Mouse (Mus musculus): ENCODE results near the gene Tnfrsf12a. TPM values are rescaled to one million over a fixed set of nuclear protein-coding genes. Genes with fewer than 3 reads are reported as not detected.

The Tnfrsf12a gene
- 1 to 10 TPM; 4.9 to 9.2 (median 7.0) TPM for total RNA-seq (2022)

DNA sequence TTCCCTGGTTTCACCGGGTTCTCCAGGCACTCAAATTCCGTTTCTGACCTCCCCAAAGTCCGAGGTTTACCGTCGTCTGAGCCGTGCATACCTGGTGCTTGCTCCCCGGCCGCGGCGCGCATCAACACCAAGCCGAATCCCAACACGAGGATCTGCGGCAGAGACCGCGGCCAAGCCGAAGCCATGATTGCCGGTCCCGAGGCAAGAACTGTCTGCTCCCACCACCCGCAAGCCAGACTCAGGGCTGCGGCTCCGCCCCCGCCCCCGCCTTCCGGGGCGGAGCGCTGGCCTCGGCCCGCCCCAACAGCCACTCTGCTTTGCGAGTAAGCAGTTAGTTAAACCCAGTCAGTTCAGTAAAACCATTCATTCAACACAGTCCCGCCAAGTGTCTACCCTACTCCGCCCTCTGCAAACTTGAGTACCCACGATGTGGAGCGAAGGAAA is at the start of gene Tnfrsf12a:
Gene Tnfrsf12a (minus strand): TSS at position 233 of the 444 bp plus-strand sequence.
- peak; percentile 42 to 62 for DNase-seq (ENCODE audit: low spot score in 2 of 2)

DNA sequence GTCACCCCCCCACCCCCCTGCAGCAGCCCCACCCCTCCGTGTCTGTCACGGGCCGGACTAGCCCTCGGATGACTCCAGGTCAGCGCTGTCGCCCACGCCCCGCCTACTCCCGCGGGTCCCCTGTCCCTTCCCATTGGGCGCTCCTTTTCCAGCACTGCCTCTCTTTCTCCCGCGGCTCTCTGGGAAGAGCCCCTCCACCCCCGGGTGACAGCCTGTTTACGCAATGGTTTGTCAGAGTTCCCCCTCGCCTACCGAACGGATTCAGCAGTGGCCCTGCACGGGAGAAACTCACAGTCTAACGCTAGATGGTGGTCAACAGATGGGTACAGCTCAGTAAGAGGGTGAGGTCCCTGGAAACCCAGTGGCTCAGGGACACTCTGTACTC is 49.5 kb upstream of the Tnfrsf12a start:
- DNase-seq (ENCODE audit: low spot score in 2 of 2) = peak in 1 of 2 experiments; percentile 79

DNA sequence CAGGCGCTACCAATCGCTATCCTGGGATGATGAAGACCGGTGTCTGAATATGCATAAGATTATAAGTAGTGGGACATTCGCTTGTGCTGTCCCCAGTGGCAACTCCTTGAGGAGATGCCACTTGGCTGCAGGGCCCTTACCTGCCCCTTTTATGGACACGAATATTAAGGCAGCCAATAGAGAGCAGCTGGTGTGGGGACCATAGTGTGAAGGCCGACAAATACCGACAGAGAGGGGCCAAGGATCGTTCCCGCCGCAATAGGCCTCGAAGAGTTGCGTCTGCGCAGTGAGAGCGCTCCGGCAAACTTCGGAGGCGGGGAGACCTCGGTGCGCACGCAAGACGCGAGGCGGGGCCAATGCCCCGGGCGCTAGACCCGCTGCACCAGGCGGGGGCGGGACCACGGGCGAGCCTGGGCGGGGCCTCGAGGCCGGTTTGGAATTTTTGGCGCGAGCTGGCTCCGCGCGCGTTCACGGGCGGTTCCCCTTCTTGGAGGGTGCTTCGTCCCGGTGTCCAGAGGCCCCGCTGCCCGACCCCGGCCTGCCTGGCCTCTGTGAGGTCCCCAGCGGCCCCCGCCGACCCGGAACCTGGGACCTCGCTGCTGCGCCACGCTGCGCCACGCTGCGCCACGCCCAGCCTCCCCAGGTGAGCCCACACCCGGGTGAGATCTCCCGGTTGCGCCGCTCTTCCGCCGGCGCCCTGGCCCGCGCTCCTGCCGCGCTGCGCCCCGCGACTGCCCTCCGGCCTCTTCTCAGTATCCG is 48.9 kb upstream of the Tnfrsf12a start, which contains the start of gene Pkmyt1:
Gene Pkmyt1 (plus strand): TSS at position 338 of the 759 bp plus-strand sequence.
- DNase-seq (ENCODE audit: low spot score in 2 of 2) = peak; percentile 84 to 90

DNA sequence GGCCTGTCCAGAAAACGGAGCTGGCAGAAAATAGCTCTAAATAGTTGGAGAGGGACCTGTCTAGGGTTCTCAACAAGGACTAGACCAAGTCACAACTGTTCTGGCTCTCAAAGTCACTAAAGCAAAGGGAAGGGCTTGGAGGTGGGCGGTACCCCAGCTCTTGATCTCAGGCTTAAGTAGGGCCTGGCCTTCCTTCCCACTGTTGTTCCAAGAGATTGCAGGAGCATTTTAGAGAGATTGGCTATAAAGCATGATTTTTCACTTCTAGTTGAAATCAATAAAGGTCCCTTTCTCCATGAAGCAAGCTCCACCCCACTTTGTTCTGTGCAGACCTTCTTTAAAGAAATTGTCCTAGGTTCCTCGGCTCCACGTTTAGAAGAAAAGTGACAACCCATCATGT is 48.2 kb upstream of the Tnfrsf12a start:
- DNase-seq (ENCODE audit: low spot score in 2 of 2) = no peak

DNA sequence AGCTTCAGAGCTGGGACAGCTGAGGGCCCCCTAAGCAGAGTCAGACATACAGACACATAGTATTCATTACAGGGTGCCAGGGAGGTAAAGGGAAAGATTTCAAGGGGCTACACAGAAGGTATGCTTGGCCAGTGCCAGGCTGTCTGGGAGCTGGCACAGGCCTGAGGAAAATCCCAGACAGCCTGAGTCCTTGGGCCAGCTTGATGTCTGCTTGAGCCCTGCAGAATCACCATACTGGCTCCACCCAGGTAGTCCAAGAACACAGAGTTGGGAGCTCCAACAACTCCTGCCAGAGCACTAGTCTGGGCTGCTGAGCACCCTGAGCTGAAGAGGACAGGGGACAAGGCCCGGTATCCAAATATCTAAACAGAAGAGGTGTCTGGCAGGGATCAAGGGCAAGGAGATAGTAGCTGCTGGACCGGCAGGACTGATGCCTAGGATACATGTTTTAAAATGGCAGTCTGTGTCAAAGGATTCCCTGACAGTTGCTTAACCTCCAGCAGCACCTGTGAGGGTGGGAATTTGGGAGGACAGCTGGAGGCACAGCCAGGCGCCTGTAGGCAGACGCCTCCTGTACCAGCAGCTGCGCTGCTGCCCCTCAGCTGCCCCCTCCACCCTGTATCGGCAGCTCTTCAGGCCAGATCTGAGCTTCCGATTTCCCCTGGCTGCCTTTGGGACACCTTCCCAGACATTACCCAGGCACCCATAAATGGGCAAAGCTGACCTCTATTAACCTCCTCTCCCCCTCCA is 45.3 kb upstream of the Tnfrsf12a start, which contains the start of gene 1520401A03Rik:
Gene 1520401A03Rik (minus strand): TSS at position 408 of the 750 bp plus-strand sequence.
- no peak for DNase-seq (ENCODE audit: low spot score in 2 of 2)

DNA sequence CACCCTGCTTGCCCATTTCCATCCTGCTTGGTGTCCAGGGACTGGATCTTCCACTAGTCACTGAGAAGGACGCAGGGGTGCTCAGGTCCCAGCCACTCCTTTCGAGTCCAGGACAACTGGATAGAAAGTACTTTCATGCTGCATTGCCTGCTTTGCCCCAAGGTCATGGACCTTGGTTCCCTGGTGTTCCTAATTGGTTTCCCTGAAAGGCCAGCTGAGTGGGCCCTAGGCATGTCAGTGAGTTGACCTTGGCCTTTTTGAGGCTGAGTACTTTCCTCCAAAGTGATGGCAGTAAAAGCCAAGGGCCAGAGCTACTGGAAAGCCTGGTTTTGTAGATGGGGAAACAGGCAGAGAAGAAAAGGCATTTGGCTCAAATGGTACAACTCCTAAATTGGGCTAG is 44.6 kb upstream of the Tnfrsf12a start:
- DNase-seq (ENCODE audit: low spot score in 2 of 2) = no peak

DNA sequence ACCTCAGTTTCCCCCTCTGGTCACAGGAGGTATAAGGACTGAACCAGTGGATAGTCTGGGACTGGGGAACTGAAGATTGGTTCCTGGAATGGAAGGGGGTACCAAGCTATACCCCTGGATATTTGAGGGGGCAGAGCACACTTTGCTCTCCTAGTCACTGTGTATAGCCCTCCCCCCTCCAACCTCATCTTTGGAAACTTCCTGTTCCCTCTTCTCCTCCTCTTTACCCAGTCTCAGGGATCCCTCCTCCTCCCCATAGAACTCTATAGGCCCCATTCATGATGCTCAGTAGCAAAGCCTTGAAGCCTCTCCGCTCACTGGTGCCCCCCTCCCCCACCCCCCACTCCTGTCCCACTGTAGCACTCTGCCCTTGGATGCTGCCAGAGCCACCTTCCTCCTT is 42.2 kb upstream of the Tnfrsf12a start:
- no peak for DNase-seq (ENCODE audit: low spot score in 2 of 2)

DNA sequence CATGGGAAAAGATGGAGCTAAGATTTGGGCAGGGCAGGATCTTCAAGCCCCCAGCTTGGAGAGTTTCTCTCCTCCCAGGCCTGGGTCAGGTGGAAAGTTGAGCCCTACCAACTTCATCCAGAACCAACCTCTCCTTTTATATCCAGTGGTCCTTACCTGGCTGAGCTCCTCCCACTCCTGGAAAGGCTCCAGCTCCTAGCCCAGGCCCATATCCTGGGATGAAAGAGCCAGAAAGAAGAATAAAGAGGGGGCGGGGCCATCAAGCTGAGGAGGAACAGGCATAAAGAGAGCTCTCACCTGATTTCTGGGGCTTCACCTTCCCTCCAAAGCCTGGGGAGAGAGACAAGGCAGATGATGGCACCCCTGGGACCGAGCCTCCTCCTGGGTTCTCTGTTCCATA is 39.7 kb upstream of the Tnfrsf12a start:
- DNase-seq (ENCODE audit: low spot score in 2 of 2) = no peak

DNA sequence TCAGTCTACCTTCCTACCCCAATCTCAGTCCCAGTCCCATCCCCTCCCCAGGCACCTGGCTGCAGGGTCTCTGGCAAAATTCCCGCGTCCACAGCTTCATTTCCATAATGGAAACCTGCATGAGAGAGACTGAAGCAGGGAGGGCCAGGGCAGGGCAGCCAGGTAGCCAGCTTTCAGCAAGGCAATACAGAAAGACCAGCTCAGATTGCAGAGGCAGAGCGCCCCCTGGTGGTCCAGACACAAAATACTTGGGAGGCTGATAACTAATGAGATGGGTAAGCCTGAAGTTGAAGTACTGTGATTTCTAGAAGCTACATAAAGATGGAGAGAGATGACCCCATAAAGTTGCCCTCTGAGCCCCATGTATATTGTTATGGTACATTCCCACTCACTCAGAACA is 28.9 kb upstream of the Tnfrsf12a start:
- peak; percentile 46 to 50 for DNase-seq (ENCODE audit: low spot score in 2 of 2)

DNA sequence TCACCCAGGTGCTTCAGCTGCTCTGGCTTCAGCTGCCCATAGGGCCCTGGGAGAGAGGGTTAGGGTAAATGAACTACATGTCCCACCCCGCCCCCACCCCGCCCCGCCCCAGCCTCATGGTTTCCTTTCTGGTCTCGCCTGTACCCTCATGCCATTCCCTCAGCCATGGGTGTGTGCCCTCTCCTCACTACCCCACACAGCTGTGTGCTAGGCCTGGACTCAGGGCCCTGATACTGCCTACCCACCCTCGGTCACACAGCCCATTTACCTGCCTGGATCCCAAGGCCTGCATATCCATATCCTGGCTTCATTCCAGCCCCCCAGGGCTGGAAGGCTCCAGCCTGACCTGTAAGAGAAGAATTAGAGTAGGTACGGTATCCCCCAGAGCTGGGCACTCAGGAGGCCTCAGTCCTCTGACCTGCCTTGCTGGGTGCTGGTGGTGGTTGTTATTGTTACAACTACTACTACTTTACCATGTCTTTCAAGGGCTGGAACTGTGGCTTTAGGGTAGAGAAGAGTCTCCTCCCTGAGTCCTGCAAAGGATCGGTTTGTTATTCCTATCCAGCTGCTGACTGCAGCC is 28.3 kb upstream of the Tnfrsf12a start:
- DNase-seq (ENCODE audit: low spot score in 2 of 2) = no peak

DNA sequence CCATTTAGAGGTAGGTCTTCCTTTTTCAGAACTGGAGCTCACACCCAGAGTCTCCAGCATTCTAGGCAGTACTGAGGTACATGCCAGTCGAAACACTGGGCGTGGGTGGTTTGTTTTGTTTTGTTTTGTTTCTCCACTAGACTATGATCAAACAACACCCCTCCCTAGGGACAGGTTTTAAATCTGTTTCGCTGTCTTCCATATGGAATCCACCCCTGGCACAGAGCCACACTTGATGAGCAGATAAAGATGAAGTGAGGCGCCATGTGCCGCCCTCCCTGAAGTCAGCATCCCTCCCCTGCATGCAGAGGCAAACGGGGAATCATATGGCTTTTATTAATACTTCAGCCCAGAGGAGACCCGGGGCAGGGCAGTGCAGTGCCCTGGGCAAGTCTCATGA is 27.5 kb upstream of the Tnfrsf12a start:
- no peak for DNase-seq (ENCODE audit: low spot score in 2 of 2)

DNA sequence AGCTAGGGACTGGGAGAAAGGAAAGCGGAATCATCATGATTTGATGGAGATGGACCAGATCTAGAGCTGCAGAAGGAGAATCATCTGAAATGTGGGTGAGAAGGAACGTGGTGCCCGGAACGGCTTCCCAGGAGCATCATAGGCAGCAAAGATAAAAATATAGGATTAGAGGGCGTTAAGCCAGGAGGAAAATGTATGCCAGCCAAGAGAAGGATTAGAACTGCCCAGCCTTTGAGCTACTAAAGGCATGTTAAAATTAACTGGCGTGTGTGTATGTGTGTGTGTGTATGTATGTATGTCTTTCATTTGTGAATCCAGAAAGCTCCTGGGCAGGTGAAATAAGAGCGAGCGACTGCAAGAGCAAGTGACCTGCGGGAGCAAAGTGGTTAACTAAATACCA is 26.0 kb upstream of the Tnfrsf12a start:
- DNase-seq (ENCODE audit: low spot score in 2 of 2) = no peak

DNA sequence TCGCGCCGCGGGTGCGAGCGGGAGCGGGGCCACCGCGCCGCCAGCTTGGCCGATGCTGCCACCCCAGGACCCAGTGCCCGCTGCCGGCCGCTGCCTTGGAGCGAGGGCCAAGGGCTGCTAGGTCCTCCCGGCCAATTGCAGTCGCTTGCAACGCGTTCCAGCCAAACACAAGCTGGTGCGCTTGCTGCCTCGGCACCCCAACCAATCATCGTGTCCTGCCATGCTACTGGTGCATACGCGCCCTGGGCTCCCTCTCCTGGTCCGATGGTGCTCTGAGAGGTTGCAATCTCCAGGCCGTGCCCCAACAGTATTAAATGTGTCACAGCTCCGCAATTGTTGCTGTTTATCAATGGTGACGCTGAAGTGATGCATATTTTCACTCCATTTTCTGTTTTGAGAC is 22.8 kb upstream of the Tnfrsf12a start:
- DNase-seq (ENCODE audit: low spot score in 2 of 2) = peak; percentile 75 to 91

DNA sequence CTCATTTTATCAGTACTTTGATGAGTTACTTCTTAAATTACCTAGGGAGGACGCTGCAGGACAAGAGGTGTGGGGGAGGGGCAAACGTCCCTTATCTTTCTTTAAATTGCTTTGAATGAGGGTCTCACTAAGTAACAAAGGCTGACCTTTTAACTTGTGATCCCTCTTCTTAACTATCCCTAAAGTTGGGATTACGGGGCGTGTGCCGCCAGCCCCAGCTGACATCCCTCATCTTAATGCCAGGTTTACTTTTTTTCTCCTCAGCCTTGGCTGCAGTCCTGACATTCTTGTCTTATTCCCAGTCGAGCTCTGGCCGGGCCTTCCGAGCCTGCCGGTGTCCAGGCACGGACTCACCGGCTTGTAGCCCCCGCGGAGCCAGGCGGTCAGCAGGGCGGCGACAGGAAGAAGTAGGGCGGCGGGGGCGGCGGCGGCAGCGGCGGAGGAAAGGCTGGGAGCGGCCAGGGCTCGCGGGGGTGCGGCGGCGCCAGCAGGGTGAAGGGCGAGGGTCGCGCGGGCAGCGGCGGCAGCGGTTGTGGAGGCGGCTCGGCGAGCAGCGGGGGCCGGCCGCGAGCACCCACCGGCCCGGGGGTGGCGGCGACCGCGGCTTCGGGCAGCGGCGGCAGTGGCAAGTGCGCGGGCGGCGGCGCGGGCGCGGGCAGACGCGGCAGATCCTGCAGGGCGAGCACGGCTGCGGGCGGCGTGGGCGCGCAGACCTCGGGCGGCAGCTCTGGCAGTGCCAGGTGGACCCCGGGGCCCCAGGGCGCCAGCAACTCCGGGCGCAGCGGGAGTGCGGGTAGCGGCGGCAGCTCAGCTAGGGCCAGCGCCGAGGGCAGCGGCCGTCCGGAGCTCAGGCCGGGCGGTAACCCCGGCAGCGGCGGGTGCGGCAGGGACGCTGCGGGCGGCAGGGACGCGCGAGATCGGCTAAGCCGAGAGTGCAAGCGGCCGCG is 22.1 kb upstream of the Tnfrsf12a start:
- DNase-seq (ENCODE audit: low spot score in 2 of 2) = no peak

DNA sequence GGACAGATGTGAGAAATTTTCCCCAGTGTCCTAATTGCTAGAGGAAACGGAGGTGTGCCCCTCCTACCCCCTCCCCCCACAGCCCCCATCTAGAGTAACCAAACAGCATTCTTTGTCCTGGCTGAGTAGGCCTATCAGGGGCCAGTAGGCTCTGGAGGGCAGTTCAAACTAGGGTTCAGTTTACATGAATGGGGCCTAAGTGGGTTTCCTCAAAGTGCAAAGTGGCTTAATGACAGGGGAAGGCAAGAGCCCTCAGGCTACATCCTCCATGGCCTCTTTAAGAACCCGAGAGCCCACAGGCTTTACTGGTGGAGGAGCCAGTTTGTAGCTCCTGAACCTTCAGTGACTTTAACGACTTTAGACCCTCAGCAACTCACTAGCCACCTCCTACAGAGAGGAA is 18.5 kb upstream of the Tnfrsf12a start:
- no peak for DNase-seq (ENCODE audit: low spot score in 2 of 2)

DNA sequence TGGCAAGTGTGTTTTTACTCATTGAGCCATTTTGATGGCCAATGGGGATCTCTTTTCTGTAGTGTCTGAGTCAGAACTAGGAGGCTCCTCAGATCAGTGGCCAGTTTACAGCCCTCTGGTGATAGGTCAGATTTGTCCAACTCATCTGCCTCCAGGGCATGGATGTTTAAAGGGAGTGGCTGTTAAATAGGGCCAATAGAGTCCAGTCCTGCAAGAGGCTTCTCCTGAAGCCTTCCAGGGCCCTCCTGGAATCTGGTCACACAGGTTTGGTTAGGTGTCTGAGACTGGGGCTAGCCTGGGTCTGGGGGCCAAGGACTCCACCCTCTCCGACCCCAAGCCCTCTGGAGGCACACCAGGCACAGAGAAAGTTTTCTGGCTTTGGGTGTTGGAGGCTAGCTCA is 17.2 kb upstream of the Tnfrsf12a start:
- DNase-seq (ENCODE audit: low spot score in 2 of 2) = no peak

DNA sequence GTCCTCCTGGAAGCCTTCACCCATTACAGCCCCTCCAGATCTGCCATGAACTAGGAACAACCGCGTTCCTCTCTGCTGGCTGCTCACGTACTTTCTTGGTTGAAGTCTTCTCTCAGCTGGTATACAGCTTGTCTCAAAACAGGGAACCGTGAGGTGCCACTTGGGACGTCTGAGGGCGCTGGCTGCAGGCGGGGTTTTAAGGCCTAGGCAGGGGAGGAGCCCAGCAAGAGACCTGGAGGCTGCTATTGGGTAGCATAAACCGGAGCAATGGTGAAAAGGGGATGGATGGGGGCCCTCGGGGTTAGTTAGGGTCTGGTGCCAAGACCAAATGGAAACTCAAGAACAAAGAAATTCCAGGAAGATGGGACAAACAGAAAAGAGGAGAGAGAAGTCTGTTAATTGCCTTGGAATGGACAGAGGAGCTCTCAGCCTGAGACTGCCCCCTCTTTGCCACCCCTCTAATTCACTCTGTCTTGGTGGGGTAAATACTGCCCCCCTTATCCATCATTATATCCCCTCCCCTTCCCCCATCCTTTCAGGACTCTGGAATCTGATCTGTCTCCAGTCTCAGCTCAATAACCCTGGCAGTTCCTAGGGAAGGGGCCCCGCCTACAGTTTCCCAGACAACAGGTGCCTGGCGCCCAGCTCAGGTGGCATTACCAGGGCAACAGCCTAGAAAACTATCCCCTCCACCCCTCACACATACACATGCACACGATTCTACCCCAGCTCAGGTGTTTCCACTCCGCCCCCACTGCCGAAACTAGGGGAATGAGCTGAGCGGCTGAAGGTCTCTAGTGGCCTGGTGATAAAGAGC is 6.8 kb upstream of the Tnfrsf12a start, which contains the start of gene Cldn9:
Gene Cldn9 (minus strand): TSS at position 171 of the 817 bp plus-strand sequence.
- no peak for DNase-seq (ENCODE audit: low spot score in 2 of 2)

DNA sequence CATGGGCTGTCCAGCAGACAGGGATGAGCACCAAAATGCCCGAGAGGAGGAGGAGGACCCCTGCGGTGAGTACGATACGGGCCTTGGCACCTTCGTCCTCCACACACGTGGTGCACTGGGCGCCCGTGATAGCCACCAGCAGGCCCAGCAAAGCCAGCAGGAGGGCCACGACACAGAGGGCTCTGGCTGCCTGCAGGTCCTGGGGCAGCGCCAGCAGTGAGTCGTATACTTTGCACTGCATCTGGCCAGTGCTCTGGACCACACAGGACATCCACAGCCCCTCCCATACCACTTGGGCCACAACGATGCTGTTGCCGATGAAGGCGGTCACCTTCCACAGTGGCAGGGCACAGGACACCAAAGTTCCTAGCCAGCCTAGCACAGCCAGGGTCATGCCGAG is 6.0 kb upstream of the Tnfrsf12a start:
- DNase-seq (ENCODE audit: low spot score in 2 of 2) = no peak

DNA sequence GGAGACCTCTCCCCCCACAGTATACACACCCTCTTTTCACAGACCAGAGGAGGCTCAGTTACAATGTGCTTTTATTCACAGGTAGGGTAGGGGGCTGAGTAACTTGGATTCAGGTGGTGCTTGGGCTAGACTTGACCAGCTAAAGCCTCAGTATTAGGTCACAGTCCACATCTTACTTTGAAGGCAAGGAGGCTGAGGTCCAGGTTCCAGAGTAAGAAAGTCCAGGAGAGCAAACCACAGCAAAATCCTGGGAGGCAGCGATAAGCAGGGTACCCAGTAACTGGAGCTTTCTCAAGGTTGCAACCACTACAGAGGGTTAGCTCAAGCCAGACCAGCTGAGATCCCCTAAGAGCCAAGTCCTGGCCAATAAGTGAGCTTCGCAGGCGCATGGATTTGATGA is 5.3 kb upstream of the Tnfrsf12a start:
- DNase-seq (ENCODE audit: low spot score in 2 of 2) = no peak

DNA sequence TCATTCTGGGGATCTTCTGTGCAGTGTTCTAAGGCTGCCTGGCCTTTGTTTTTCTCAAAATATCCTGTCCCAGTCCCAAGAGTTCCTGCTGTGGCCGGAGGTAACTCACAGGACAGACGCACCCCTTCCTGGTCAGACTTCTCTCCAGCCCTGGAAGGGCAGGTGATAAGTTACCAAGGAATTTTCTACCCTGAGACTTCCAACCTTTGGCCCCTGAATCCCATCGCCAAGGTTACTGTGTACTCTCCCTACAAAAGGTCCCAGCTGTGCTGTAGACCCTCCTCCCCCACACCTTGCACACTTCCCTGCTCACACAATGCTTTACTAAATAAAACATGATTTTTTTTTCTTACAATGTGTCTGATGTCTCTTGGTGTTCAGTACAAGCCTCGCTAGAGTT is 4.8 kb upstream of the Tnfrsf12a start:
- DNase-seq (ENCODE audit: low spot score in 2 of 2) = no peak

Data from left cerebral cortex, adult 8-10 months (tissue).